Mouse (Mus musculus) heart, embryonic 11.5 days (tissue): ENCODE measurements at regions not wholly inside any gene's neighbourhood (a gene's known extent, or its start where the extent isn't known, plus 50 kb on each side); places are given as distances from the start of the nearest gene placed in this dataset.
"Not testable (repeated sequence)": the region's sequence is repeated elsewhere in the genome, so short reads cannot be mapped to it uniquely, and the experiment has no call there.

Source experiments
- ATAC-seq: fragments of 200-750 bp; cut with Nextera tagmentation; replicated peaks from 2 replicates; pipeline ENCODE4 v1.8.0; 2017; ENCODE audit warnings: moderate library complexity; ENCODE audit not compliant: insufficient number of reproducible peaks, low FRiP score, low TSS enrichment
- H3K27ac ChIP-seq: fragments of 300-500 bp; sonication (generic); 2 replicates; pipeline ENCODE4 v1.5.1; 2014; ENCODE audit warnings: mild to moderate bottlenecking, low read depth, low read length
- H3K27me3 ChIP-seq: fragments of 300-500 bp; sonication (generic); 2 replicates; pipeline ENCODE4 v1.6.1; 2014; ENCODE audit warnings: mild to moderate bottlenecking, low read length, mixed read lengths; ENCODE audit not compliant: control insufficient read depth, insufficient read depth
- H3K36me3 ChIP-seq: fragments of 300-500 bp; sonication (generic); 2 replicates; pipeline ENCODE4 v1.6.1; 2014; ENCODE audit warnings: mild to moderate bottlenecking, low read length, moderate library complexity, mixed read lengths; ENCODE audit not compliant: control insufficient read depth, insufficient read depth
- H3K4me1 ChIP-seq: fragments of 300-500 bp; sonication (generic); 2 replicates; pipeline ENCODE4 v1.6.1; 2014; ENCODE audit warnings: low read length; ENCODE audit not compliant: control insufficient read depth, insufficient read depth
- H3K4me2 ChIP-seq: fragments of 300-500 bp; sonication (generic); 2 replicates; pipeline ENCODE4 v1.6.1; 2014; ENCODE audit warnings: mild to moderate bottlenecking, moderate library complexity
- H3K4me3 ChIP-seq: fragments of 300-500 bp; sonication (generic); 2 replicates; pipeline ENCODE4 v1.5.1; 2014; ENCODE audit warnings: low read depth, low read length
- H3K9ac ChIP-seq: fragments of 300-500 bp; sonication (generic); 2 replicates; pipeline ENCODE4 v1.6.1; 2014; ENCODE audit warnings: mild to moderate bottlenecking, low read depth, low read length, moderate library complexity
- H3K9me3 ChIP-seq: fragments of 300-500 bp; sonication (generic); replicated peaks from 2 replicates; pipeline ENCODE4 v1.6.1; 2016; ENCODE audit warnings: low read length; ENCODE audit not compliant: control insufficient read depth
- WGBS: fragments of 180-500 bp; shearing (Covaris S2); extraction: QIAGEN DNeasy Blood & Tissue Kit; methylation state at CpG from one replicate; pipeline ENCODE4 v1.1.7; 2014; ENCODE audit not compliant: insufficient replicate concordance; 5-methylcytosine and 5-hydroxymethylcytosine counted together

DNA sequence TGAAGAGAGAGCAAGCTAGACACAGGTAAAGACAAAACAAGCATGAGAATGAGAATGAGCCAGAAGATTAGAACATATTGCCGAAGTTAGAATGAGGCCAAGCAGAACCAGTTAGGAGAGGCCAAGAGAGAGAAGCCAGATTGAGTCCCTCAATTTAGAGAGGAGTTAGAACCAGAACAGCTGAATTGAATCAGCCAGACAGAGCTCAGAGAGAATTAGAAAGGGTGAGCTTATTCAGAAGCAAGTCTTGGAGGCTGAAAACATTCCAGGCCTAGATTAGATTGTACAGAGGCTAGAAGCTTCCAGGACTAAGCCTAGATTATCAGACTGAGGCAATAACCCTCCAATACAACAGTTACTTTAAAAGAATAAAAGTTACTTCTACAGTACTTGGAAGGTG is 256.1 kb downstream of the Lpin1 start:
- Histone ChIP-seq H3K27ac (no peak overlapping the region), H3K4me1 (no peaks in the 10 kb centered on the region), H3K9me3 (no peaks in the 10 kb centered on the region), H3K4me2 (no peak overlapping the region), H3K36me3 (no peaks in the 10 kb centered on the region), H3K4me3 (no peak overlapping the region), H3K9ac (no peak overlapping the region), H3K27me3 (no peaks in the 10 kb centered on the region)
- no peak for ATAC-seq
- WGBS = 88% methylated on average over 1 of the region's 1 CpGs

DNA sequence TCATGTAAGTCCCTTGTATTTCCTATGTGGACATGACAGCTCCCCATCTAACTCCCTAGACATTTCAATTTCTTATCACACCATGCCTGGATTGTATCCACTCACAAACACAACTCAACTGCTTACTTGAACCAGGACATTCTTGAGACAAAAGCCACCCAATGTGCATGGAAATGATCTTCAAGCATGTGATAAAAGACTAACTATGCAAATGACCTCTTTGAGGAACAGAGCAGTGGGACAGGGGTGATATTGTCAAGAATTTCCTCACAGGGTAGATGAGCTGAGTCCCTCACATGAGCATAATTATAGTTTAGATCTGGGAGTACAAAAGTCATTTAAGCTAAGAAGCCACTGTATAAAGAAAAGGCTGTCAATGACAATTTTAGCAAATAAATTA is 259.0 kb downstream of the Lpin1 start:
- Histone ChIP-seq H3K4me1 (no peaks in the 10 kb centered on the region), H3K36me3 (no peaks in the 10 kb centered on the region), H3K4me3 (no peak overlapping the region), H3K4me2 (no peak overlapping the region), H3K27me3 (no peaks in the 10 kb centered on the region), H3K9me3 (no peaks in the 10 kb centered on the region), H3K9ac (no peak overlapping the region), H3K27ac (no peak overlapping the region)
- no peak for ATAC-seq

DNA sequence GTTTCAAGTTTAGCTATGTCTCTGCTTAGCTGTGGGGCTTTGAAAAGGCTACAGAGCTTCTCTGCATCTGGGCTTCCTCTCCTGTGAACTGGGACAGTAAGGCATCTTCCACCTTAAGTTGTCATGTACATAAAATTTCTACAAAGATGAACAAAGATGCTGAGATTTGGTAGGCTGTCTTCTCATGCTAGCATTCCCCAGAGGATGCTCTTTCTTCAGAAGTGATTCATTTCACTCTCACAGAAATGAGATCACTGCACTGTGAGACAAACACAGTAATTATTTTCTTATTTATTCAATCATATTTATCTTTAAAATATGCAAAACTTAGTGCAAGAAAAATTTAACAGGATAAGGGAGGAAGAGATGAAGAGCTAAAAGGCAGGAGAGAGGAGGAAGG is 261.5 kb downstream of the Lpin1 start:
- Histone ChIP-seq H3K9ac (no peak overlapping the region), H3K27me3 (no peaks in the 10 kb centered on the region), H3K27ac (no peak overlapping the region), H3K4me3 (no peak overlapping the region), H3K4me2 (no peak overlapping the region), H3K36me3 (no peaks in the 10 kb centered on the region), H3K9me3 (no peaks in the 10 kb centered on the region), H3K4me1 (no peaks in the 10 kb centered on the region)
- ATAC-seq = no peak

DNA sequence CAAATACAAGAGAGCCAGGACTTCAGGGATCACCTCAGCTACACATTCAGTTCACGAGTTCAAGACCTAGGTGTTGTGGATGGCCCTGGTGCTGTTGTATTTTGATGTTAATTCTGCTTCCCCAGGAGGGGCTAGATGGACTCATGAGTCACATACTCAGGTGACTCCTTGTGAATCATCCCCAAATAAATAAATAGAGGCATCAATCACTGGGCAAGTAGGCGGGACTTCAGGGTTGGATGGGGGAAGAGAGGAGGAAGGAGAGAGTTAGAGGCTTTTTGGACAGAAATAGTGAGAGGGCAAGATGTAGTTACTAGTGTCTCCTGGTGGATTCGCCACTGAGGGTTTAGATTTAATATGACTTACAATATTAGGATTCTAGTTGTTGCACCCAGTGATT is 266.7 kb downstream of the Lpin1 start:
- H3K9me3 ChIP-seq = no peaks in the 10 kb centered on the region
- H3K4me2 ChIP-seq = no peak overlapping the region
- H3K4me3 ChIP-seq = no peak overlapping the region
- H3K27me3 ChIP-seq = no peaks in the 10 kb centered on the region
- 76% methylated on average over 3 of the region's 3 CpGs for WGBS
- no peak for ATAC-seq
- no peak overlapping the region for H3K27ac ChIP-seq
- no peak overlapping the region for H3K9ac ChIP-seq
- no peaks in the 10 kb centered on the region for H3K4me1 ChIP-seq
- H3K36me3 ChIP-seq = no peaks in the 10 kb centered on the region

DNA sequence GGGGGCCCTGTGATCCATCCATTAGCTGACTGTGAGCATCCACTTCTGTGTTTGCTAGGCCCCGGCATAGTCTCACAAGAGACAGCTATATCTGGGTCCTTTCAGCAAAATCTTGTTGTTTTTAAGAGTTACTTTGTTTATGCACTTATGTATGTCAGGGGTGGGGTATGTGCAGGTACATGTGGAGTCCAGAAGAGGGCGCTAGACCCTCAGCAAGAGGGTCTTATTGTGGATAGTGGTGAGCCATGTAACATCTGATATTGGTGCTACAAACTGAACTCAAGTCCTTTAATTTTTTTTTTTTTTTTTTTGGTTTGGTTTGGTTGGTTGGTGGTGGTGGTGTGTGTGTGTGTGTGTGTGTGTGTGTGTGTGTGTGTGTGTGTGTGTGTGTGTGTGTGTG is 268.7 kb downstream of the Lpin1 start:
- H3K9me3 ChIP-seq, H3K9ac ChIP-seq, H3K27me3 ChIP-seq, H3K36me3 ChIP-seq, H3K27ac ChIP-seq, H3K4me3 ChIP-seq, H3K4me1 ChIP-seq, ATAC-seq, H3K4me2 ChIP-seq: not testable (repeated sequence)
- 41% methylated on average over 2 of the region's 2 CpGs for WGBS

DNA sequence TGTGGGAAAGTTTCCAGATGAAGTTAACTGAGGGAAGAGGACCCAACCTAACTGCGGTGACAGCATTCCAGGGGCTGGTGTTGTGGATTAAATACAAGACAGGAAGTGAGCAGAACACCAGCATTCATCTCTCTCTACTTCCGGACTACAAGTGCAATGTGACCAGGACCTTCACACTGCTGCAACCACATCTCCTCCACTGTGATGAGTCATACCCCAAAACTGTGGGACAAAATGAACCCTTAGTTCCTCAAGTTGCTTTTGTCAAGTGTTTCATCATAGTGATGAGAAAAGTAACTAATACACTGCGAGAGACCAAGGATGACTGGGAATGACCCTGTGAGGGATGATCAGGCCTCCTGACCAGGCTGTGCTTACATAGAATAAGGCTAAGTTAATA is 279.3 kb downstream of the Lpin1 start:
- WGBS = 81% methylated on average over 3 of the region's 3 CpGs

DNA sequence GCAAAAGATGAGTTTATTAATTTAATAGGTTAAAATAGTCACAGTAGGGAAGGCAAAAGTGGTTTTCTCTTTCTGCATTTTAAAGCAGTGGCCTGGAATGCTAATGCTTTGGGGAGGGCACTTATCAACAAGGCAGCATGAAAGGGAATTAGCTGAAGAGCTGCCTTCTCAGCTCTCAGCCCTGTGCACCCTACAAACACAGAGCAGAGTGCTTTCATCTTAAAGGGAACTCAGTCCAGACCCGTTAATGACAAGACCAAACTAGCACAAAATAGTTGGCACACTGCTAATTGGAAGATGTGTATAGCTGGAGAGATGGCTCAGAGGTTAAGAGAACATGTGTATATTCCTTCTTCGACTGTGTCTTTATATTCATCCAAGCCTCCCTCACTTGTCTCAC is 281.6 kb downstream of the Lpin1 start:
- Histone ChIP-seq H3K27ac (no peak overlapping the region), H3K9me3 (no peaks in the 10 kb centered on the region), H3K27me3 (no peaks in the 10 kb centered on the region), H3K9ac (no peak overlapping the region), H3K4me2 (no peak overlapping the region), H3K4me3 (no peak overlapping the region), H3K4me1 (no peaks in the 10 kb centered on the region), H3K36me3 (no peaks in the 10 kb centered on the region)
- ATAC-seq = no peak
- WGBS = 54% methylated on average over 2 of the region's 2 CpGs

More for the DNA sequence above, 279.3 kb downstream of the Lpin1 start:
- Histone ChIP-seq H3K9me3 (no peaks in the 10 kb centered on the region), H3K4me1 (no peaks in the 10 kb centered on the region), H3K4me3 (no peak overlapping the region), H3K36me3 (no peaks in the 10 kb centered on the region), H3K27me3 (no peaks in the 10 kb centered on the region), H3K4me2 (no peak overlapping the region), H3K9ac (no peak overlapping the region), H3K27ac (no peak overlapping the region)
- ATAC-seq = no peak

DNA sequence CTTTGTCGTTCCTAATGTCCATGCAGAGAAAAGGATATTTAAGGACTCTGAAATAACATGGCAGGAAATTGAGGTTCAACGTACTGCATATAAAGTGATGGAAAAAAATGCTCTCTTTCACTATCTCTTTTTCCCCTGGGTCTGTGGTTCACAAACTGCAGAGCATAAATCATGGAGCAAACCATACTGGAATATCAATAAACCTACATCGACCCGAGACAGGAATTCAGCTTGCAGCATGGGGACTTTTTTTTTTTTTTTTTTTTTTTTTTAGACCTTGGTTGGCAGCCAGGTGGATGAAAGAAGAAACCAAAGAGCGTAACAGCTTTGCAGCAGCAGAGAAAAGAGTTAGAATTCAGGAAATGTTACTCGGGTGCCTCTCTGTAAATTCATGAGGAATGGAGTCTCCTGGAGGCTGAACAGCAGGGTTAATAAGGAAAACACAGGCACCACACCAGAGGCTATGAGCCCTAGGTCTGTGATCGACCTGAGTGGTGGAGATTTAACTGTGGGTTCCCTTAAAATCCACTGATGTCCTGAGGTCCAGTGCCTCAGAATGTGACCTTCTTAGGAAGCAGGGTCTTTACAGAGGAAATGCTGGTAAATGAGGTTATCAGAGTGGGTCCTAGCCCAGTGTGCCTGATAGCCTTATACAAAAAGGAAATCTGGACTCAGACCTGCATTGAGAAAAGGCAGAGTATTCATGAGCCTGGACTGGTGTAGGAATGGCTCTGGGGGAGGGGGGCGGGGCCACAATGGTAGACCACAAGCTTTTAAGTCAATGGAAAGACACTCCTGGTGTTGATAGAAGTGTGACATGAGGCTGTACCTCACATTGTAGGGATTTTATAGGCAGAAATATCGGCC is 290.0 kb downstream of the Lpin1 start:
- ATAC-seq = no peak
- Histone ChIP-seq H3K36me3 (no peaks in the 10 kb centered on the region), H3K27me3 (no peaks in the 10 kb centered on the region), H3K4me1 (no peaks in the 10 kb centered on the region), H3K9ac (no peak overlapping the region), H3K4me3 (no peak overlapping the region), H3K4me2 (no peak overlapping the region), H3K9me3 (no peaks in the 10 kb centered on the region), H3K27ac (no peak overlapping the region)
- WGBS = 71% methylated on average over 9 of the region's 9 CpGs

DNA sequence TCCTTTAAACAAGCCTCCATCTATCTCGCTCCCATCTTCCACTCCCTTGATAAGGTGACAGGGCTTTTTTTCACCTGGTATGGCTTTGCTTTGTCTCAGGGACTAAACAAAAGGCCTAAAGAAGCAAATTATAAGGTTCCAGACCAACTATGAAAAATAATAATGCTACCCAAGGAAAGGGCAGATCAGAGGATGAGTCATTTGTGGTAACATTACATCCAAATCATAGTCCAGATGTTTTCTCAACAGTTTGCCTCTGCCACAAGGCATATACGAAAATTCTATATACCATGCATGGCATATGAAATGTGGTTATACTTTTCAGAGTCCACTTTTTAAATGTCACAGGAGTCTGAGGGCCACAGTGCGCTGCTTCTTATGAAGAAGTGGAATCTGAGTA is 302.7 kb downstream of the Lpin1 start:
- Histone ChIP-seq H3K4me3 (no peak overlapping the region), H3K4me1 (no peaks in the 10 kb centered on the region), H3K9me3 (no peaks in the 10 kb centered on the region), H3K36me3 (no peaks in the 10 kb centered on the region), H3K27ac (no peak overlapping the region), H3K9ac (no peak overlapping the region), H3K4me2 (no peak overlapping the region), H3K27me3 (no peaks in the 10 kb centered on the region)
- ATAC-seq = no peak
- WGBS = 87% methylated on average over 3 of the region's 3 CpGs
